Mouse (Mus musculus): ENCODE results near the gene Myo1b. TPM values are rescaled to one million over a fixed set of nuclear protein-coding genes. Genes with fewer than 3 reads are reported as not detected.

Myo1b gene
- polyA plus RNA-seq, 1 experiment from 2014 or later, result 69.9 TPM

- Histone ChIP-seq H3K9ac (ENCODE audit: low read length) (no peak overlapping the region), H3K4me2 (ENCODE audit: low read length) (no peak overlapping the region), H3K27me3 (replicated peaks; ENCODE audit: control insufficient read depth, insufficient read depth, low read length) (no peaks in the 10 kb centered on the region), H3K4me3 (ENCODE audit: low read depth, low read length) (no peak overlapping the region), H3K36me3 (ENCODE audit: control insufficient read depth, insufficient read depth, low read length) (0 out of 2 replicates have a peak, but pooled peaks cover 10% of the 10 kb centered on the region), H3K9me3 (ENCODE audit: control insufficient read depth, low read length) (no peaks in the 10 kb centered on the region), H3K27ac (ENCODE audit: low read depth) (peak overlapping the region; percentile 12), H3K4me1 (replicated peaks; ENCODE audit: control insufficient read depth, insufficient read depth, low read length) (peaks cover 26% of the 10 kb centered on the region)
- 48% methylated on average over 13 of the region's 13 CpGs for WGBS
- ATAC-seq (replicated peaks; ENCODE audit: low FRiP score, low TSS enrichment, low read depth), result no peak
- no peak for DNase-seq (ENCODE audit: low spot score)
Observed at GRCm38 (mm10) chr1:51821701-51822495, 94.0 kb downstream of the Myo1b start.

- Histone ChIP-seq H3K4me1 (replicated peaks; ENCODE audit: control insufficient read depth, insufficient read depth, low read length) (peaks cover 26% of the 10 kb centered on the region), H3K9me3 (ENCODE audit: control insufficient read depth, low read length) (no peaks in the 10 kb centered on the region), H3K36me3 (ENCODE audit: control insufficient read depth, insufficient read depth, low read length) (peaks cover 10% of the 10 kb centered on the region; the same call in 1 of the 2 replicates), H3K9ac (ENCODE audit: low read length) (no peak overlapping the region), H3K27me3 (replicated peaks; ENCODE audit: control insufficient read depth, insufficient read depth, low read length) (no peaks in the 10 kb centered on the region), H3K4me2 (ENCODE audit: low read length) (no peak overlapping the region), H3K4me3 (ENCODE audit: low read depth, low read length) (no peak overlapping the region), H3K27ac (ENCODE audit: low read depth) (no peak overlapping the region)
- no peak for DNase-seq (ENCODE audit: low spot score)
- no peak for ATAC-seq (replicated peaks; ENCODE audit: low FRiP score, low TSS enrichment, low read depth)
- WGBS, result 85% methylated on average over 6 of the region's 6 CpGs
Observed at GRCm38 (mm10) chr1:51820520-51820919, 95.4 kb downstream of the Myo1b start.

- no peaks in the 10 kb centered on the region for H3K27me3 ChIP-seq (replicated peaks; ENCODE audit: control insufficient read depth, insufficient read depth, low read length)
- H3K4me1 ChIP-seq (replicated peaks; ENCODE audit: control insufficient read depth, insufficient read depth, low read length), result peaks cover 26% of the 10 kb centered on the region
- DNase-seq (ENCODE audit: low spot score), result no peak
- H3K9ac ChIP-seq (ENCODE audit: low read length), result no peak overlapping the region
- H3K4me3 ChIP-seq (ENCODE audit: low read depth, low read length), result no peak overlapping the region
- H3K27ac ChIP-seq (ENCODE audit: low read depth), result no peak overlapping the region
- no peaks in the 10 kb centered on the region for H3K9me3 ChIP-seq (ENCODE audit: control insufficient read depth, low read length)
- H3K4me2 ChIP-seq (ENCODE audit: low read length), result no peak overlapping the region
- no peak for ATAC-seq (replicated peaks; ENCODE audit: low FRiP score, low TSS enrichment, low read depth)
- 41% methylated on average over 7 of the region's 7 CpGs for WGBS
- peaks cover 10% of the 10 kb centered on the region; the same call in 1 of the 2 replicates for H3K36me3 ChIP-seq (ENCODE audit: control insufficient read depth, insufficient read depth, low read length)
Observed at GRCm38 (mm10) chr1:51820013-51820441, 95.8 kb downstream of the Myo1b start.

GRCm38 (mm10) chr1:51815636-51816035 is 100.2 kb downstream of the Myo1b start:
- H3K9ac ChIP-seq (ENCODE audit: low read length), result no peak overlapping the region
- H3K4me3 ChIP-seq (ENCODE audit: low read depth, low read length), result no peak overlapping the region
- H3K36me3 ChIP-seq (ENCODE audit: control insufficient read depth, insufficient read depth, low read length), result no peaks in the 10 kb centered on the region; the same call in 1 of the 2 replicates
- no peak for DNase-seq (ENCODE audit: low spot score)
- no peak overlapping the region for H3K27ac ChIP-seq (ENCODE audit: low read depth)
- H3K27me3 ChIP-seq (replicated peaks; ENCODE audit: control insufficient read depth, insufficient read depth, low read length), result no peaks in the 10 kb centered on the region
- peaks cover 5% of the 10 kb centered on the region; the same call in 1 of the 2 replicates for H3K4me1 ChIP-seq (replicated peaks; ENCODE audit: control insufficient read depth, insufficient read depth, low read length)
- H3K4me2 ChIP-seq (ENCODE audit: low read length), result no peak overlapping the region
- H3K9me3 ChIP-seq (ENCODE audit: control insufficient read depth, low read length), result no peaks in the 10 kb centered on the region
- no peak for ATAC-seq (replicated peaks; ENCODE audit: low FRiP score, low TSS enrichment, low read depth)
- WGBS, result 57% methylated on average over 1 of the region's 1 CpGs

- ATAC-seq (replicated peaks; ENCODE audit: low FRiP score, low TSS enrichment, low read depth) (0 out of 2 replicates have a peak, but pooled peaks have one; percentile 27), DNase-seq (ENCODE audit: low spot score) (no peak)
- 65% methylated on average over 5 of the region's 5 CpGs for WGBS
- H3K9me3 ChIP-seq (ENCODE audit: control insufficient read depth, low read length), result no peaks in the 10 kb centered on the region
- no peaks in the 10 kb centered on the region; the same call in 1 of the 2 replicates for H3K36me3 ChIP-seq (ENCODE audit: control insufficient read depth, insufficient read depth, low read length)
- H3K4me2 ChIP-seq (ENCODE audit: low read length), result no peak overlapping the region
- H3K27me3 ChIP-seq (replicated peaks; ENCODE audit: control insufficient read depth, insufficient read depth, low read length), result no peaks in the 10 kb centered on the region
- no peak overlapping the region for H3K4me3 ChIP-seq (ENCODE audit: low read depth, low read length)
- no peak overlapping the region for H3K27ac ChIP-seq (ENCODE audit: low read depth)
- peaks cover under 1% of the 10 kb centered on the region; the same call in 1 of the 2 replicates for H3K4me1 ChIP-seq (replicated peaks; ENCODE audit: control insufficient read depth, insufficient read depth, low read length)
- no peak overlapping the region for H3K9ac ChIP-seq (ENCODE audit: low read length)
Observed at GRCm38 (mm10) chr1:51814854-51815630, 100.8 kb downstream of the Myo1b start.

GRCm38 (mm10) chr1:51808847-51809246 is 107.0 kb downstream of the Myo1b start:
- no peaks in the 10 kb centered on the region for H3K9me3 ChIP-seq (ENCODE audit: control insufficient read depth, low read length)
- H3K4me1 ChIP-seq (replicated peaks; ENCODE audit: control insufficient read depth, insufficient read depth, low read length), result no peaks in the 10 kb centered on the region; the same call in 1 of the 2 replicates
- 91% methylated on average over 10 of the region's 10 CpGs for WGBS
- H3K9ac ChIP-seq (ENCODE audit: low read length), result no peak overlapping the region
- no peak overlapping the region for H3K27ac ChIP-seq (ENCODE audit: low read depth)
- H3K27me3 ChIP-seq (replicated peaks; ENCODE audit: control insufficient read depth, insufficient read depth, low read length), result no peaks in the 10 kb centered on the region
- no peak for DNase-seq (ENCODE audit: low spot score)
- no peak for ATAC-seq (replicated peaks; ENCODE audit: low FRiP score, low TSS enrichment, low read depth)
- H3K36me3 ChIP-seq (ENCODE audit: control insufficient read depth, insufficient read depth, low read length), result no peaks in the 10 kb centered on the region
- no peak overlapping the region for H3K4me3 ChIP-seq (ENCODE audit: low read depth, low read length)
- no peak overlapping the region for H3K4me2 ChIP-seq (ENCODE audit: low read length)

GRCm38 (mm10) chr1:51808228-51808627 is 107.6 kb downstream of the Myo1b start:
- no peak overlapping the region for H3K9ac ChIP-seq (ENCODE audit: low read length)
- H3K9me3 ChIP-seq (ENCODE audit: control insufficient read depth, low read length), result no peaks in the 10 kb centered on the region
- WGBS, result 57% methylated on average over 1 of the region's 1 CpGs
- H3K4me1 ChIP-seq (replicated peaks; ENCODE audit: control insufficient read depth, insufficient read depth, low read length), result no peaks in the 10 kb centered on the region; the same call in 1 of the 2 replicates
- no peaks in the 10 kb centered on the region for H3K36me3 ChIP-seq (ENCODE audit: control insufficient read depth, insufficient read depth, low read length)
- no peaks in the 10 kb centered on the region for H3K27me3 ChIP-seq (replicated peaks; ENCODE audit: control insufficient read depth, insufficient read depth, low read length)
- no peak overlapping the region for H3K4me2 ChIP-seq (ENCODE audit: low read length)
- no peak overlapping the region for H3K4me3 ChIP-seq (ENCODE audit: low read depth, low read length)
- DNase-seq (ENCODE audit: low spot score), result no peak
- no peak overlapping the region for H3K27ac ChIP-seq (ENCODE audit: low read depth)
- no peak for ATAC-seq (replicated peaks; ENCODE audit: low FRiP score, low TSS enrichment, low read depth)

GRCm38 (mm10) chr1:51805040-51805610 is 110.7 kb downstream of the Myo1b start:
- H3K9me3 ChIP-seq (ENCODE audit: control insufficient read depth, low read length), result no peaks in the 10 kb centered on the region
- no peak overlapping the region for H3K9ac ChIP-seq (ENCODE audit: low read length)
- H3K4me2 ChIP-seq (ENCODE audit: low read length), result no peak overlapping the region
- H3K27ac ChIP-seq (ENCODE audit: low read depth), result no peak overlapping the region
- ATAC-seq (replicated peaks; ENCODE audit: low FRiP score, low TSS enrichment, low read depth) (no peak), DNase-seq (ENCODE audit: low spot score) (no peak)
- 68% methylated on average over 5 of the region's 5 CpGs for WGBS
- H3K4me3 ChIP-seq (ENCODE audit: low read depth, low read length), result no peak overlapping the region
- H3K36me3 ChIP-seq (ENCODE audit: control insufficient read depth, insufficient read depth, low read length), result peaks cover 10% of the 10 kb centered on the region
- H3K4me1 ChIP-seq (replicated peaks; ENCODE audit: control insufficient read depth, insufficient read depth, low read length), result no peaks in the 10 kb centered on the region; the same call in 1 of the 2 replicates
- H3K27me3 ChIP-seq (replicated peaks; ENCODE audit: control insufficient read depth, insufficient read depth, low read length), result no peaks in the 10 kb centered on the region
